Mouse (Mus musculus): ENCODE measurements around the gene Rps6kl1.

Rps6kl1 gene

DNA sequence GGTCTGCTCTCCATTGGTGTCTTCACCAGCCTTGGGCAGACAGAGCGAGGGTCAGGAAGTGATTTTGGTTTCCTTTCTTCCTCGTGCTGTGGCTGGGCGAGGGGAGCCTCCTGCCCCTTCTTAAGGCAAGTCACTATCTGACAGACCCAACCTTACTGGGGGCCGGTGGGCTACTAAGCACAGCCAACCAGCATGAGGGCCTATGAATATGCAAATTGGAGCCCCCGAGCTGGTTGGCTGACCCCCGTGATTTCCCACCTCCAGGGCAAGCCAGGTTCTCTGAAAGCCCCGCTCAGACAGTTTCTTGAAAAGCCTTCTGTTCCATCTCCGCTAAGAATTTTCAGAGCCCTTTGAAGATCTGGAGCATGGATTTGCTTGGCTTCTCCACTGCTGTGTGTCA, 44.8 kb downstream of the Rps6kl1 start:
- DNase-seq (ENCODE audit: low spot score) = no peak

DNA sequence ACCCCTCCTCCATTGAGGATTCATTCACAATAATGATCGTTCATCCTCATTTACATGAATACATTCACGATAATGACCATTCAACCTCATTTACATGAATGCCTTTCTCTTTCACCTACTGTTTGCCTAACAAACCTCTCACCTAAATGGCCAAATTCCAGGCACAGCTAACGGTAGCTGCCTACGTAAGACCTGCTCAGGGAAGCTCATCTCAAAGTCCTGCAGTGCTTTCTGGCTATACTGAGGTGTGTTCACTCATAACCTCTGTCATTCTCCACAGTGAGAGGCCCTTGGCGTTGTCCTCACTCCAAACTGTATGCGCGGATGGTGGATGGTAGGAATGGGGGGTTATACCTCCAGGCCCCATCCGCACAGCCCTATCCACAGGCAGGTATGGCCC, 46.3 kb downstream of the Rps6kl1 start:
- DNase-seq (ENCODE audit: low spot score) = no peak

DNA sequence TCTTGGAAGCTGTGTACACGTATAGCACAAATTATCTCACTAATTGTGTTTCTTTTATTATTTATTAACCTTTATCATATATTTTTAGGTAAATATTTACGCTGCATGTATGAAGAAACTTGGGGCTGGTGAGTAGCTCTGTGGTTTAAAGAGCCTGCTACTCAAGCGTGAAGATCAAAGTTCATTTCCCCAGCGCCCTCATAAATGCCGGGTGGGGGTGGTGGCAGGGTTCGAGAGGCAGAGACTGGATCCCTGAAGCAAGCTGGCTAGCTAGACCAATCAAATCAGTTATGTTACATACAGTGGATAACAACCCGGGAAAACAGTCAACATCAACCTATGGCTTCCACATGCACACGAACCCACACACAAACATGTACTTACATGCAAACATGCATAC, 48.0 kb downstream of the Rps6kl1 start:
- no peak for DNase-seq (ENCODE audit: low spot score)

DNA sequence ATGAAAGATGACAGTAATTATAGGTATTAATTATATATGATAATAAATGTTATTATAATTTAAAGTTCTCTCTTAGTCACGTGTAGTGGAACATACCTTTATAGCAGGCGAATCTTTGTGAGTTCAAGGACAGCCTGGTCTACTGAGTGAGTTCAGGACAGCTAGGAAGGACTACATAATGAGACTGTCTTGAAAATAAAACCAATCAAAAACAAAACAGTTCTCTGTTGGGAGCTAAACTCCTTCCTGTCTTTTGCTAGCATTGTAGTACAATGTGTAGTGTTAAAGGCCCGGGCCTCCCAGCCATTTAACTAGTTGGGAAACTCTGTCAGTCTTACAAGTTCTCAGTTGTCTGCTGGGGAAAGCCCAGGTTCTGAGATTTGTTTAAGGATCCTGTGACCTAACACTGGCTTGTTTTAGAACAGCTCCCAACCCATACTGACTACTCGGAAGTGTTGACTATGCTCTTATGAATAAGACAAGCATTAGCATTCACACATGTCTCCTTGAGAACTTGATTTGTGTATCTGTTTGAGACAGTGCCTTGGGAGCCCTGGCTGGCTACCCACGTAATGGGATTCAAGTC, 49.5 kb downstream of the Rps6kl1 start:
- DNase-seq (ENCODE audit: low spot score) = no peak

DNA sequence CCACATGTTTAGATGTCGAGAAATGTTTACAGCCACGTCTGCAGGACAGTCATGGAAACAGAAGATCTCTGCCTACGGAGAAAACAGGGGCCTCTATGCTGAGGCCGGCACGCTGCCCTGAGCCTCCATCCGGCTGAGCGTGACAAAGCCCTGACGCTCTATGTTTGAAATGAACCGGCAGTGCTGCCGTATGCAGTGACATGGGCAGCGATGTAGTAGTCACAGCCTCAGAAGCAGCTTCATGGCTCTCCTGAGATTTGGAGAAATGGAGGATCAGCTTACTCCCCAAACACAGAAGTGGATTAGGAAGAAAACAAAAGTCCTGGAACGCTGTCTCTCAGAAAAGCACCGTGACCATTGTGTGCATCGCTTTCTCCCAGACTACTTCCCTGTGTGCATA, 50.1 kb downstream of the Rps6kl1 start:
- no peak for DNase-seq (ENCODE audit: low spot score)

DNA sequence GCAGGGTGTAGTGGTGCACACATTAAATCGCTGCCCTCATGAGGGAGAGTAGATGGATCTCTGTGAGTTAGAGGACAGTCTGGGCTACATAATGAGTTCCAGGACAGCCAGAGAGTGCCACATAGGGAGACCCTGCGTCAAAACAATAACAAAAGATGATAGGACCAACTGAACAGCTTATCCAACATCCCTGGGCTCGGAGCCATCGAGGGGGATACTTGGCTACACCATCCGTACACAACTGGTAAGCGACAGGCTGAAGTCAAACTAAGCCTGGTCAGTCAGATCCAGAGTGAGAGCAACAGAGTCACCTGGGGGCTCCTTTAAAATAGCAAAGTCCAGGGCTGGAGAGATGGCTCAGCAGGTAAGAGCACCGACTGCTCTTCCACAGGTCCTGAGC, 55.2 kb downstream of the Rps6kl1 start:
- DNase-seq (ENCODE audit: low spot score) = no peak

DNA sequence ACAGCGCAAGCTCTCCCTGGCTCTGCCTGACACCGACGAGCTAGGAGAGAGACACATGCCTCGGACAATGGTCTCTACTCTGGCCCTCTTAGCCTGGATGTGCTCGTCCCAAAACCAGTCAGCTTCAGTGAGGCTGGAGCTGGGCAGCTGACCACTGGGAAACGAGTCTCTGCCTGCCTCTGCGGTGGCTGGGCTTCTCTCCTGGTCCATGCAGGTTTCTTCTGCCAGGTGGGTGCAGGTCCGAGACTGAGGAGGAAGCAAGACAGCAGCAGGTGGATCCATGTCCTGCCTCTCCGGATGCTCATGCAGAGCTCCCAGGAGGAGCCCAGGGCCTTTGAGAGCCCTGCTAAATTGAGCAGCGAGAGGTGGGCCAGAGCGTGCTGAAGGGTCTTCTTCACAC, 55.9 kb downstream of the Rps6kl1 start:
- DNase-seq (ENCODE audit: low spot score) = no peak

DNA sequence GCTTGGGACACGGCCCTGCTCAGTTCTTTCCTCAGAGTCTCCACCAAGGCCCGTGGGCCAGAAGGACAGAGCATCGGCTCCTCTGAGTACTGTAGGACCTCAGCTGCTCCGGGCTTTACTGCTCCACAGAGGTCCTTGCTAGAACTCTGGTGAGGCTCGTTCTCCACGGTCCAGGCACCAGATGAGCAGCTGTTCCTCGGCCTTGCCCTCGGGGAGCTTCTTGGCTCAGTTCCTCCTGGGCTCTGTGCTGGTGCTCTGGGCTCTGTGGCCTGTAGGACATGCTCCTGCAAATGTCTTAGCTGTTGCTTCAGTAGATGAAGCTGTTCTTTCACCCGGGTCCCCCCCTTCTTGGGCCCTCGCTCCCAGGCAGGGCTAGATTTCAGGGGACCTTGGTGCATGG, 56.4 kb downstream of the Rps6kl1 start:
- no peak for DNase-seq (ENCODE audit: low spot score)

DNA sequence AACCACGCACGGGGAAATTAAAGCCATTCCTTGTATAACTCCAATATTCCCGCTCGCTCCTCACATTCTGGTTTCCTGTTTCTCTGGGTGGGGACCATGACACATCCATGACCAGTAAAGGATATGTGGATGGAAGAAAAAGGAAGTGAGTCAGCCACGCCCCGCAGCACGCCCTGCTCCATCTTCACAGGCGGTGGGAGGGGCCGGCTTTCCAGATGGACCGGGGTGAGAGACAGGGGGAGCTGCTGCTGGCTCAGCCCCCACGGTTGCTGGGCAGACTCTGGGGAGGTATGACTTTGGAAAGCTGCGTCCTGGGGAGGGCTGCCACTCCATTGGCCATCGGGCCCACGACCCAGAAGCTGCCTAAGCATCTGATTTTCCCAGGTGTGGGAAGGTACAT, 57.1 kb downstream of the Rps6kl1 start:
- no peak for DNase-seq (ENCODE audit: low spot score)

DNA sequence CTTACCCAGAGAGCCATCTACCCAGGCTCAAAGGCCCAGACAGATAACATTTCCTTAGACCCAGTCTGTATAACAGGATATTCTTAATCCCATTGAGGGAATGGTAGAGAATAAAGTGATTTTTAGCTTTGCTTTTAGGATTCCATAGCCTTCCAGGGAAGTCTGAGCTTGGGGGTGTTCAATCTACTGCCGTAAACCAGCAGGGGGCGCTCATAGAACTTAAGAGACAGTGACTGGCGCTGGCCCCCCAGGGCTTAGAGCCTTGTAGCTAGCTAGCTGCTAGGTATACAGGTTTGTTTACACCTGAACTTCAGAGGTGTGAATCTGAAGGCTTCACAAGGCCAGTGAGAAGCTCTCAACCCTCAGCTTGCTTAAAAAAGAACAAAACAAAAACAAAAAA, 58.9 kb downstream of the Rps6kl1 start:
- DNase-seq (ENCODE audit: low spot score) = peak; percentile 53

DNA sequence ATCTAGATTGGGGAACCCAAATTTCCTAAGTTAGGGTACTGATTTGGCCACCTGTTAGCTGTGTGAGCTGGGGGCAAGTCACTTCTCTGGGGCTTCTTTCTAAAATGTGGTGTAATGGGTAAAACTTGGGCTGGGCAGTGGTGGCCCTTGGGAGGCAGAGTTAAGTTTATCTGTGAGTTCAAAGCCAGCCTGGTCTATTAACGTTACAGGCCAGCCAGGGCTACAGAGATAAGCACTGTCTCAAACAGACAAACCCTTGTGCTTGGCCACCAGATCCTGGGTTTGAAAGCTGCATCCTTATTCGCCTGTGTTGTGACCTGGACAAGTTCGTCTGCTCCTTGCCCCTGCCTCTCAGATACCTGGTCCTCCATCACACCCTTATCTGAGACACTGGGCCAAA, 59.9 kb downstream of the Rps6kl1 start:
- DNase-seq (ENCODE audit: low spot score) = no peak

DNA sequence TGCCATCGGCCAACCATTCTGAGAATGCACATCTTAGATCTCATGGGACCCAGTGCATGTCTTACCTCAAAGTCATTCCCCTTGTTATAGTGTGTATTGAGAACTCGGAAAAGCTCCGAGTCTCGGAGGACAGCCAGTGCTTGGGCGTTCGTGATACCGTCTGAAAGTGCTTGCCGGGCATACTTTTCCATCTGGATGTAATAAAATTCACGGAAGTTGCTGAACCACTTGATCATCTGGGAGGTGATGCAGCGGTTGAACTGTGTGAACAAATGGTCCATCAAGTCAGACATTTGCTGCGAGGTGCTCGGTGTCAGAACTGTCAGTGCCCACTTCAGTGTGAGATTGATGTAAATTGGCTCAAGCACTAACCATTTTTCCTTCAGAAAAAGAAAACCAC, 63.2 kb downstream of the Rps6kl1 start:
- no peak for DNase-seq (ENCODE audit: low spot score)
